Mouse (Mus musculus) liver, postnatal 0 days (tissue): Measurements from ENCODE around the gene Gm4450.

Source experiments
- CTCF ChIP-seq: sonication (generic); IDR thresholded peaks from 2 replicates; pipeline ENCODE4 v1.5.1; 2016; ENCODE audit warnings: antibody characterized with exemption, low read depth
- EP300 ChIP-seq: IDR thresholded peaks from 2 replicates; pipeline ENCODE4 v1.6.1; 2016; ENCODE audit warnings: antibody characterized with exemption, low read depth, mild to moderate bottlenecking

GRCm38 (mm10) chr3:98414296-98414695 lies 42.6 kb downstream of the Gm4450 start:
- TF ChIP-seq CTCF (no peak), EP300 (no peak)
